Mouse (Mus musculus) spleen, postnatal 10 days (tissue): ENCODE data around the gene Serf2.
A peak's percentile ranks its signal among the peaks of the same experiment; 100 is the strongest.

Experiments
- DNase-seq, 2 experiments: peaks; one replicate each; pipeline ENCODE4 v3.0.0; 2021 to 2022; ENCODE audit warnings: low spot score in 2 of 2

The Serf2 gene

DNA sequence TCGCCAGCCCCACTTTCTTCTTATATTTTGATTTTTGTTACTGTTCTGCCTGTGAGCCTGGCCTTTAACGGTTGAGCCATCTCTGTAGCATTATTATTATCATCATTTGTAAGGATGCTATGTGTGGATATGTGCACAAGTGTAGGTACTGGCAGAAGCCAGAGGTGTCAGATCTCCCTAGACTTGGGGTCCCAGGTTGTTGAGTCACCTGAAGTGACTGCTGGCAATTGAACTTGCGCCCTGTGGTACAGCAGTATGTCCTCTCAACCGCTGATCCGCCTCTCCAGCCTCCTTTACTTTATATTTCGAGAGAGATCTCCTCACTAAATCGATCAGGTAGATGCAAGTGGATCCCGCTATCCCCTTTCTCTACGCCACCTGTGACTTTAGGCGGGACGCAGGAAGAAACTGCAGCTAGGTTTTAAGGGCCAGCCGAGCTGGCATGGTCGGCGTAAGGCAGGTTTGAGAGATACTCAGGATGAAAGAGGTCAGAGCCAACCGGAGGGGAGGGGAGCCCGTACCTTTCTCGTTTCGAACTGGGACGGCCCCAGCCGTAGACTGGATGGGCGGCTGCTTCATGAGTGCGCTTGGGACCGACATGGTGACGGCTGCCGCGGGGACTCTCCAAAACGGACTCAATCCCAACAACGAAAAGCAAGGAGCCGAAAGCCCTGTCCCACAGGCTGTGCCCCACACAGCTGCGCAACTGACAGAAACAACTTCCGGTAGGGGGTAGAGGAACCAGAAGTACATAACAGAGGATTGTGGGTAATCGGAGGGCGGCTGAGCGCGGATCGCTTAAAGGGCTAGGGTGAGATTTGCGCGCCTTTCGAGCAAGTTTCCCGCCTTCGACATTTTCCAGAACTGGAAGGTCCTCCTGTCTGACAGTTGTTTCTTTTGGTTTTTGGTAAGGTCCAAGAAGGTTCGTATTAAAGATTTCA lies 57.2 kb downstream of the Serf2 start, which contains the start of the genes Mfap1a and Wdr76:
Gene Mfap1a, minus strand, starts transcription at position 724 of the 941 bp plus-strand sequence.
Gene Wdr76, plus strand, starts transcription at position 782 of the 941 bp plus-strand sequence.
- peak; percentile 81 to 88 for DNase-seq

DNA sequence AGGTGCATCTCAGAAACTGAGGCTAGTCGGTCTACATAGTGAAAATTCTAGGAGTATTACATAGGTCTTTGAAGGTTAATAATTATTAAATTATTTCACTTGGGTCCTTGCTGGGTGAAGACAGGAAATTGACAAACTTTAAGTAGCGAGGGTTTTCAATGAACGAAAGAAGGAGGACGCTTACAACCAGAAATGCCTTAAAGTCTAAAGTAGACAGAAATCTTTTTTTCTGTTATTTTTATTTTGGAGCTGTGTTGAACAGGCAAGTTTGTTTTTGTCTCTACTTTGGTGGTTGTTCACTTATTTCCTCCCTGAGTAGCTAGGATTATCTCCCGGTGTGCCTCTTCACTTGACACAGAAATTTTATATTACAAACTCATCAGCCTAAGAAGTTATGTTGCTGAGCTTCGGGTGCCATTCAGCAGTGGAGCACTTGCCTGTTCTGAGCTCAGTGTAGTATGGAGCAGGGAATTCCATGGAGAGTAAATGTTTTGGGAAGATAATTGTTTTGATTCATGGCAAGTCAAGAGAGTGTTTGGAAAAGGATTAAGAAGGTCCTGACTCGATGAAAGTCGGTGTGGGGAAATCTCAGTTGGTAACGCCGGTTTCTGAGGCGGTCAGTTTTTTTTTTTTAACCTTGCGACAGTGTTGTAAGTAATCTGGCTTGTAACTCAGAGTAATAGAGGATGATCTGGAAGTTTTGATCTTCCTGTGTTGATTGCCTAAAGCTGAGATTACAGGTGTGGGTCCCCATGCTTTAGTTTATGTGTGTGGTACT lies 58.4 kb downstream of the Serf2 start:
- DNase-seq, result no peak
